Mouse (Mus musculus) gastrocnemius, adult 8-10 months (tissue): ENCODE data around the gene Oas1d. TPM values are rescaled to one million over a fixed set of nuclear protein-coding genes. Genes with fewer than 3 reads are reported as not detected.
"Not testable (repeated sequence)": the region's sequence is repeated elsewhere in the genome, so short reads cannot be mapped to it uniquely, and the experiment has no call there.

ENCODE experiments used
- DNase-seq, 2 experiments: peaks; one replicate each; pipeline ENCODE4 v3.0.0; 2022; ENCODE audit warnings: low spot score in 2 of 2
- total RNA-seq, 4 experiments: library from RNA; stranded (reverse); gene quantifications; 2 replicates each; pipeline ENCODE4 v1.2.4; 2022

The Oas1d gene
- total RNA-seq, 4 experiments from 2014 or later: not detected

DNA sequence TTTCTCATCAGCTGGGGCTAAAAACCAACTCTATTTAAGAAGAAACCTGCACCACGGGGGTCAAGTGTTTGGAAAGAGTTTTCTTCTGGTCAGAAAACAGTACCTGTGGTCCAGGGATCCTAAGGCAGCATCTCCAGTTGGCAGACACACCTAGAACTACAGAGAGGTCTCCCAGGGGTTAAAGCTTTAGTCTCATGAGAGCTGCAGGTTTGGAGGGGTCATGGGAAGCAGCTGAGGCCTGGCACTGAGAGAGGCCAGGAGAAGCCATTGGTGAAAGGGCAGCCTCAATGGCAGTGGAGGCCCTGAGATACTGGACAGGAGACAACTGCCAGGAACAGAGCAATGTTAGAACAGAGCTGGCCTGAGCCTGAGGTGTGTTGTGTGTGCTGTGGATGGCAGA, 13.7 kb upstream of the Oas1d start:
- no peak for DNase-seq

DNA sequence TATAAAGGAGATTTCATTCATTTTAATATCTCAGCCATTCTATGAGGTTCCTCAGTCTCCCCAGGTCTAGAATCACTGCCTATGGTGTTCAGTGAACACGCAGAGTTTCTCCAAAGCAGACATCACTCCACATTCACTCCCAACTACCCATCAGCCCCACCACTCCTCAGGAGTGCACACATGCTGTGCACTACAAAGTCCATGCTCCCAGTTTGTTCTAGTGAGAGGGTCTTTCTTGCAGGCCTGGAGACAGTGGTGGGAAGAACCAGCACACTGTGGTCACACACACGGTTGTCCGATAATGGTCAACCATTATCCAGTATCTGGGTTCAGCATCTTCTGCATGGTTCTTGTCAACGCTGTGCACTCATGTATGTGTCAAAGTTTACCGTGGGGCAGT, 12.3 kb upstream of the Oas1d start:
- no peak for DNase-seq

DNA sequence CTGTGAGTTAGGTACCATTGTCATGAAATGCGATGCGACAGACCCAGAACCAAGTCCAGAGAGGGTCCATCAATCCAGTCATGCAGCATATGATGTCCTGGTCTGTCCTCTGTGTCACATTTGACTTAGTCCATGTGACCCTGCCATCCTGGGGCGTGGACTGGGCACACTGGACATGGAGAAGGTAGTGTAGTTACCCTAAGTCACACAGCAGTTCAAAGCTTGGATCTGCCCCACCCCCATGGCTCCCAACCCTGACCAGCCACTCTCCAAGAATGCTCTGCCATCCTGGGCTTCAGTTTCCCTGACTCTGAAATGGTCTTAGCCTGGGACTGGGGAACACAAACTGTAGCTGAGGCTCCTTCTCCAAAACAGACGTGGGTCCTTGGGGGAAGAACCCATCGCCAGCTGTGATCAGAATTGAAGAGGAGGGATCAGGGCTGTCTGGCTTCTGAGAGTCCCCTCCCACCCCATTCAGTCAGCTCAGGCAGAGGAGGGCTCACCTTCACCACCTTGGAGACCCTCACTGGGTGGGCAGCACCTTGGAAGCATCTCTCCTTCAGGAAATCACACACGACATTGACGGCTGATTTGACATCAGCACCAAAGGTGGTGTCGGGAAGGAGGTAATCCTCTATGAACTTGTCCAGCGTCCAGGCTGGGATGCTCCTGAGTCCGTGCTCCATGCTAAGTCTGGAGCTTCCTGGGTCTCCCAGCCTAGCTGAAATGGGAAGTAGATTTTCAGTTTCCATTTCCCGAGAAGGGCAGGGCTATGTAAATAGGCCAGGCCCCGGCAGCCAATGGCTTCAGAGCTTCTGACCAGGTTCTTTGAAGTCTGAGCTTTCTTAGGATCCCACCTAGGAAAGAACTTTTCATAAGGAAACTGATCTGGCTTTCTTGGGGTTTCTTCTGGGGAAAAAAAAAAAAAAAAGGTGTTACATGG, 7.3 kb upstream of the Oas1d start, which contains the start of gene Oas1a:
Gene Oas1a, minus strand, starts transcription at position 731 of the 943 bp plus-strand sequence.
- DNase-seq: not testable (repeated sequence)

DNA sequence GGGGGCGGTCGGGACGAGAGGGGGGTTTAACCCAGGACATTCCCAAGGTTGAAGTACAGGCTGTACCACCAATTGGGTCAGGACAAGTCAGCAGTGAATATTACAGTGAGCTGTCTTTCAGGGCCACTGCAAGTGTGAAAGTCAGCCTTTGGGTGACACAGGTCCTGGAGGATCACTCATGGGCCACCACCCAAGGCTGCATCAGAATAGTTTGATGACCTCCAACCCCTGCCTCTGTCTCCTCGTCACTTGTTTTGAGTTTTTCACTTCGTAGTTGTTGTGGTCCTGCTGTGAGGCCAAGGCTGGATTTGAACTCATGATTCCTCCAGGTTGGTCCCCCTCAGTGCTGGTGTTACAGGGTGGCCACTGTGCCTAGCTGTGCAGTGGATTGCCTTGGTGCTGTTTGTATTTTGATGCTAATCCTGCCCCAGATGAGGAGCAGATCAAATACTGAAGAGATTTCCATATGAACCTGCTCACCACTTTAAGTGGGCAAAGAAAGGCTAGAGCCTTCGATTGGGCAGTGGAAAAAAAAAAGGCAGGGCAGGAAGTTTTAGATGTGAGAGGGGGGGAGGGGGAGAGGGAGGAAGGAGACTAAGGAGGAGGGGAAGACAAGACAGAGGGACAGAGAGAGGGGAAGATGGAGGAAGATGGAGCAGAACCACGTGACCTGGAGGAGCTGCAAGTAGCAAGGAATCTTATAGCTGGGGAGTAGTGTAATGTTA, 6.0 kb upstream of the Oas1d start:
- DNase-seq: no peak

DNA sequence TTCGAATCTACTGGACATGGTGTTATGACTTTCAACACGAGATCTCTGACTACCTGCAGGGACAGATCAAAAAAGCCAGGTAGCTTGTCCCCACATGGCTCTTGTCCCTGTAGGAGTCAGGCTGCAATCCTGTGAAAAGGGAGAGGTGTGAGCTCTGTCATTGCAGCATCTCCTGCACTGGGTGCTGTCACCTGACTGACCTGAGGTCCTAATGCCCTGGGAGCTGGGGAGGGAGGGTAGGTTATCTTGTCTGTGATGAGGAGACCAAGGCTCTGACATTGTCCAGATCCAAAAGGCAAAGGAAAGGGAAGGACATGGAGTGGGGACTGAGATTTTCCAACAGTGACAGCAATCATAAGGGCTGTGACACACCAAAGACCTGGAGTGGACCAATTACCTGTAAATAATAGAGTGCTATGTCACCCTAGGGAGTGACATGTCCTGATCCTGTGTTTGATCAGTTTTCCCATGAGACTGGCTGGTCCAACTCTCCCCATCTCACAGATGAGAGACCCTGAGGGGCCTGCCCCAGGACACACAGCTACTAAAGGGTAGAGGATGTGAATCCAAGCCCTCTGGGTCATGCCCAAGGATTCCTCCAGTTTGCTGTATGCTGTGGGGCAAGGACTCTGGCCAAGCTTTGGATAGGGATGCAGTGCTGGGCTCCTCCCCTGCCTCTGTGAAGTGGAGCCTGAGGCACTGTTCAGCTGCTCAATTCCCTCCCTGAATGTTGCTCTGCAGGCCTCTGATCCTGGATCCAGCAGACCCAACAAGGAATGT, 5.0 kb downstream of the Oas1d start:
- not testable (repeated sequence) for DNase-seq

DNA sequence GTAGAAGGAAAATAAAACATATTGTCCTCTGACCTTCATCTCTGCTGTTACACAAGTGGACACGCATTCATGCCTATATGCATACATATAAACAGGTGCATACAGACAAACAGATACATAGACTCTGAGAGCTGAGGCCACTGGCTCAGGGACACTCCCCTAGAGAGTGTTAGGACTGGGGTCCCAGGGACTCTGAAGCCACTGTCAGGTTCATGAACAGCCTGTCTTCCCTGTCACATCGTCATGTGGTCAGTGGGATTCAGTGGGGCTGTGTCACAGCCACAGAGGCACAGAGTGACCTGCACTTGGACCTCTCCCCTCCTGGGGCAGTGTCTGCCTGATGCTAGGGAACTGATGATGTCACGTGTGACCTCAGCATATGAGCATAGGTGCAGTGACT, 6.0 kb downstream of the Oas1d start:
- no peak for DNase-seq

DNA sequence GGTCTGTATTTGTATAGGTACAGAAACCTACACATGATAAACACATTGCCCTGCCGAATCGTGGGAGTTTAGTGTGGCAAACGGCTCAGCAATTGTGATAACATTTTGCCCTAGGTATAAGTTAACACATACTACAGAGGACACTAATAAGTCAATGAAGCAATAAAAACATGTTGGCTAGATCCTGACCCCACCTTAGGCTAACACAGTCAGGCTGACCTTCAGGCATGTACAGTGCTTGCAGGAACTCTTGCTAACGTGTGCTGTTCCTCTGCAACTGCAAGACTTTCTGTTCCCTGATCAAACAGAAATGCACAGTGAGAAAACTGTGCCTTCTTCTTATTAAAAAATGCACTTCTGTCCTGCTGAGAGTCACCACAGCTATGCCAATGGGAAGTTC, 9.6 kb downstream of the Oas1d start:
- DNase-seq: no peak

DNA sequence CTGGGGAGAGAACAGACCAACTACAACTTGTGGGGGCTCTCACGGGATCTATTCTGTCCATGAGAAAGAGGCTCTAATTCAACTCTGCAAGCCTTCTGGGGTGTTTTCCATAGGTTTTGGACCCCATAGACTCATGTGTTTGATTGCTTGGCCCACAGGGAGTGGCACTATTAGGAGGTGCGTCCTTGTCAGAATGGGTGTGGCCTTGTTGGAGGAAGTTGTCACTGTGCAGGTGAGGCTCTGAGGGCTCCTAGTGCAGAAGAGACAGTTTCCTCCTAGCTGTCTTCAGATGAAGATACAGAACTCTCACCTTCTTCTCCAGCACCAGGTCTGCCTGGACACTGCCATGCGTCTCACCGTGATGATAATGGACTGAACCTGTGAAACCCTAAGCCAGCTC, 10.2 kb downstream of the Oas1d start:
- DNase-seq: not testable (repeated sequence)

DNA sequence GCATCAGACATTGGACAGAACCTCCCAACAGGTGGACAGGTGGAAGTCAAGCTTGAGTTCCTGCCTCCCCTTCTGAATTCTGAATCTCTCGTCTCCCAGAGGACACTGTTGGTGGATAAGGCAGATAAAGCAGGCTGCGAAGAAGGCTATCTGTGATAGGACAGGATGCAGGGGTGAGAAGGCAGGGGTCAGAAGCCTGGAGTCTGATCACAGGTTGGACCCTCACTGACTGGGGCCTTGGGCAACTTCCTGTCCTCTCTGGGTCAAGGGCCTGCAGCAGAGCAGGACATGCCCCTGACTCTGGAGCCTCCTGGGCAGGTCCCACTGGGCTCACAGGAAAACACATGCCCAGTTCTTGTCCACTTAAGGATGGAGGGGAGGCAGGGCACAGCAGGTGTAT, 12.0 kb downstream of the Oas1d start:
- DNase-seq: not testable (repeated sequence)

DNA sequence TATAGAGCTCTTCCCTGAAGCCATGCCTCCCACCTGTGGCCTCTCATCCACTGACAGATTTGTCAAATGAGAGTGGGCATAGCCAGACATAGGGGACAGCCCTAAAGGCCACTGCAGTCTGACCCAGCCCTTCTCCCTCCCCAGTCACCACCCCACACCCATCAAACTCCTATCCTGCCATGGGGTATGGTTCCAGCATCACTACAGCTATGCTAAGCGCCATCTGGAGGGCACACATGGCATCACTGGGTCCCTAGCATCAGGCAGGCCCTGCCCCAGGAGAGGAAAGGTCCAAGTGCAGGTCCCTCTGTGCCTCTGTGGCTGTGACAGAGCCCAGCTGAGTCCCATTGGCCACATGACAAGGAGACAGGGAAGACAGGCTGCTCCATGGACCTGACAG, 12.7 kb downstream of the Oas1d start:
- DNase-seq: no peak

DNA sequence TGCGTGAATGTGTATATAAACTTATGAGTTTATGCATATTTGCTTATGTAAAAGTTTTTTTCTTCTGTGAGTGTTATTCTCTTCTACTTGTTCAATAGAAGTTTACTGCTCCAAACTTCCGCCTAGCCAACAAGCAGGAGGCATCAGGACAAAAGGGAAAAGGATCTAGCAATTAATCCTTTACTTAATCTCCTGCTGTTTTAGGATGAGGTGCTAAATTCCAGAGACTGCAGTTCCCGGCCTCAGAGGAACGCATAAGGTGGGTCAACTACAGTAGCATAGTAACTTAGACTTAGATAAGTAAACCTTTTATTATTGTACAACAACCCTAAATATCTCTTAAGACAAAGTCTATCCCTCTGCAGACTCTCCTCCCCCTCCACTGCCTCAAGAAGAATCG, 19.6 kb downstream of the Oas1d start:
- DNase-seq: no peak

DNA sequence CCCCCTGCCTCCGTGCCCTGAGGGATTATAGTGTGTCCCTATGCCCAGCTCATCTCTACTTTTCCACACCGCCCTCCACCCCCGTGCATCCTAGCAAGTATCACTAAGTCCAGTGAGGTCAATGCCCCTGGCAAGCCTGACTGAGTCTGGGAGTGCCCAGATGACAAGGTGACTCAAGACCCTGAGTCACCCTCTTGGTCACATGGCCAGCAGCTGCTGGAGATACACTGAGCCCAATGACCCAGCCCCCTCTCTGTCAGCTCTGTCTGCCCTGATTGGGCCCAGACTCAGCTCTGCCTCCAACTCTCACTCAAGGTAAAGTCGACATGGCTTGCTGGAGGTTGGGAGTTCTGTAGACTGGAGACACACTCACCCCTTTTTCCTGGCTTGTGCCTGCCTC, 23.5 kb downstream of the Oas1d start:
- no peak for DNase-seq

DNA sequence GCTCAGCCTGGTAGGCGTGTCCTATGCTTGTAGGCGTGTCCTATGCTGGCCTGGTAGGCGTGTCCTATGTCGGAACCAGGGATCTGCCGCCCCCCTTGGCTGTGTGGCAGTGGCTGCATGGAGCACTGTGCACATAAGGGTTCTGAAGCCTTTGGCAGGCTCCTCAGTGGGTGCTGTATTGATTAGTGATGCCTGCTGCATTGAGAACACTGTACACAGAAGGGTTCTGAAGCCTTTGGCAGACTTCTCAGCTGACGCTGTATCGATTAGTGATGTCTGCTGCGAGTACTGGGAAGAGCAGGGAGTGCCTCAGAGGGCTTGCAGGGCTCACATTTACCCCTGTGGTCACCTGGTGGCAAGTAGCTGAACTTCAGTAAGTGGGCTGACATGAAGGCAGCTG, 24.2 kb downstream of the Oas1d start:
- no peak for DNase-seq

DNA sequence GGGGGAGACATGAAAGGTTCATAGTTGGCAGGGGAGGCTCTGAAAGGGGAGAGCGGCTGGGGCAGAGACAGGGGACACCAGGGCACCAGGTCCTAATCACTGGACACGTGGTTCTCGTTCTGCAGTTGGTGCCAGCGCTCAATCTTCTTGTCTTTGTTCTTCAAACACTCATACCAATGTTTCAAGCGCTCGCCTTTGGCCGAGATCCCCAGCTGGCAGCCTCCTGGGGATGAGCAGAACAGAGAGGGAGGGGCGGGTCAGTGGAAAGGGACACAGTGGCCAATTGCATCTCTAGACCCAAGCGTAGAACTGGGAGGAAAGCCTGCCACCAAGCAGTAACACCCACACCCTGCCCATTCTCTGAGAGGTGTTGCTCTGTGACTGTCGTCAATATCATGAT, 27.7 kb downstream of the Oas1d start:
- no peak for DNase-seq

DNA sequence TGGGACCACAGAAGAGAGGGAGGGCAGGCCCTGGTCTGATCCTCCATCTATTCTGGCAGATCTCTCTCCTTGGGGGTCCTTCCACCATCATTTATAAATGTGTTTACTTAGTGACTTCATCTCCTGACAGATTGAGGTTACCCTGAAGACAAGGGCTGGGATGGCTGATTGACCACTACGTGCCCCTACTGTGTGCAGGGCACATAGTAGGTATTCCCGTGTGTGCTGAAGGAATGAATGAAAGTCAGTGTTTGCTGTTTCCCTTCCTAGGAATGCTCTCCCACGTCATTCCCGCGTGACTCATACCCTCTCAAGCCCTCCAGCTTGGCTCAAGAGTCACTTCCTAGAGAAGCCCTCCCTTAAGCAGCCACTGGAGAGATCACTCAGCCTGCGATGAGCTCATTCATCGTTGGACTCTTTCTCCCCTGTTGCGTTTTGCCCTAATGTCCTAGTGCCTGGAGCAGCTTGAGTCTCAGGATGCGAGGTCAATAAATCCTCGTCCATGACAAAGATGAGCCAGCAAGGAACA, 38.0 kb downstream of the Oas1d start:
- no peak for DNase-seq

DNA sequence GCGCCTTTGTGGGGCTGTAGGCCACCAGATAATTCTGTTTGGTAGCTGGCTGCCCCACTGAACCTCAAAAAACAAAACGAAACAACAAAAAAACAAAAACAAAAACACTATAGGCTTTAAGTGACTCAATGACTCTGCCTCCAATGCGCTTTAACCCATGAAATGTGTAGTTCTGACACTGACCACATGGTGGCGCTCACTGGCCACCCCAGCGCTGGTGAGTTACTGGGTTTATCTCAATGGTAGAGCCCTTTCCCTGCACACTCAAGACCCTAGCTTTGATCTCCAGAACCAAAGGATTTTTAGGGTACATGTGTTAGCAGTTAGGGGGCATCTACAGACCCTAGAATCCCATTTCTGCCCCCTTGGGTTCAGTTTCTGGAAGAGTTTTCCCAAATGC, 39.6 kb downstream of the Oas1d start:
- DNase-seq: no peak

DNA sequence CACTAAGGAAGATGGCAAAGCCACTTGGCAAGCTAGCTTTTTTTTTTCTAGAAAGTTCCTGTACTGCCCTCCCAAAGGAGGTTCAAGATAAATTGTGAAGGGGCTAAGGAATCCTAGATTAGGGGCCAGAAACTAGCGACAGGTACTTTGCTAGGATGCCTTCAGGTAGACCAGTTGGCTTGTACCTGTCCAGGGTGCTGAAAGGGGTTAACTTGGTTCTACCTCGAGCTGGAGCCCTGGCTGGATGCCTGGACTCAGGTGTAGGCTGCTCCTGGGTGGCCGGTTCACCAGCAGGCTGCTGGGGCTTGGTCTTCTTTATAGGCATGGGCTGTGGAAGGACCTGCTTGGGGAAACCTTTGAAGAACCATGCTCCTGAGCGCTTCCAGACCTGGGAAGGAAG, 46.7 kb downstream of the Oas1d start:
- DNase-seq: no peak

DNA sequence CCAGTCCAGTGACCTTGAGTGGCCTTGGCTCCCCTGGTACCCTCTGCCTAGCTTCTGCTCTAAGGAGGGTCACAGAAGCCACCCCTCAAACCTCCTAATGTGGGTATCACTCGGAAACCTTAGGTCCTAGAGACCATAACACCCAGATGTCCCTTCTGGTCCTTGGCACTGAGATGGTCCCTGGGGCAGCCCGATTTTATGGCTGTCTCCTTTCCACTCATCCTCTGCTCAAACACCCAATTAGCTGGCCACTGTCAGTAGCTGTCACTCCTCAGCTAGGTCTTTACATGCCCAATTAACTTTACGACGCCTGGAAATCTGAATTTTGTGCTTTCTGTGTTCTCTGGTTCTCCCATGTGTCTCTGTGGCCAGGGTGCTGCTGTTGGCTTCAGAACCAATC, 51.8 kb downstream of the Oas1d start:
- DNase-seq: no peak

DNA sequence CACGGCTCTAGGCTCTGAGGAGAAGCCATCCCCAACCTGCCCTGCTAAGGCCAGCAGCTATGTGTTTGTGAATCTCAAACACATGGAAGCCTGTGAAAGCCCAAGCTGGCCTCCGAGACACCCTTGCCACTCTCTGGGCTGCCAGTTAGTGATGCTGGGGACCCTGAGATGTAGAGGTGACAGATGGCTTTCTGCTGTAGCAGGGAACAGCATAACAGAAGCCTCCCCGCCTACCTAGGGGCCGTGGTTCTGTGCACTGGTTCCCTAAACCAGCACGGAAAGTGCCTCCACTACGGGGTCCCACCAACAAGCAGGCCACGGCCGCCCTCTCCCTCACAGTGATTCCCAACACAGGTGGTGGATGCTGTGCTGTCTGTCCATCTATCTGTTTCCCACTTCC, 52.6 kb downstream of the Oas1d start:
- DNase-seq: no peak

DNA sequence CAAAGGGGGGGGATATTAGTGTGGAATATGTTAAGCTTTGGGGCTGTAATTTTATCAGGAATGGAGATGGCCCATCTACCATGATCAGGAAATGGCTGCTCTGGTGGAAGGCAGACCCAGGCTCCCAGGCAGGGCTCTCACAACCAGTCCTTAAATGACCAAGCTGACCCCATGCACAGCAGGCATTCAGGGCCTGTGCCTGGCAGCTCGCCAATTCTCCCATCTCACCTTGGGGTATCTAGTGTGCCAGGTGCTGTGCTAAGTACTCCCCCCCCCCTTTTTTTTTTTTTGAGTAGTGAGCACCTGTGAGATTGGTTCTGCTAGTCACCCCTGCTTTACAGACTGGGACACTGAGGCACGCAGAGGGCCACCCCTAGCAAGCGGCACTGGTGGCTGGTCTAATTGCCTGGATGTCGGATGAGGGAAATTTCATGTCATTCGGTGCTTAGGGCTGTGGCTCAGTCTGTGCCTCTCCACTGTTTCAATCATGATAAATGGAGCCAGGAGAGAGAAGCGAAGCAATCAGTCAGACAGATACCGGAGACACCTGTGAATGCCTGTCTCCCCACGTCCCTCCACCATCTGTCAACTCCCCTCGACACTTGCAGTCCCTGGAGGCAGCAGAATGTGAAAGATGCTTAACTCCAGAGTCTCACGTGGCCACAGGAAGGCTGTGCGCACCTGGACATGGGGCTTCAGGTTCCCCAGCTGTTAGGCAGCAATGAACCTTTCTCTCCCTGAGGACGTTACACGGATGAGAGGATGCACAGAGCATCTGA, 53.2 kb downstream of the Oas1d start:
- no peak for DNase-seq

DNA sequence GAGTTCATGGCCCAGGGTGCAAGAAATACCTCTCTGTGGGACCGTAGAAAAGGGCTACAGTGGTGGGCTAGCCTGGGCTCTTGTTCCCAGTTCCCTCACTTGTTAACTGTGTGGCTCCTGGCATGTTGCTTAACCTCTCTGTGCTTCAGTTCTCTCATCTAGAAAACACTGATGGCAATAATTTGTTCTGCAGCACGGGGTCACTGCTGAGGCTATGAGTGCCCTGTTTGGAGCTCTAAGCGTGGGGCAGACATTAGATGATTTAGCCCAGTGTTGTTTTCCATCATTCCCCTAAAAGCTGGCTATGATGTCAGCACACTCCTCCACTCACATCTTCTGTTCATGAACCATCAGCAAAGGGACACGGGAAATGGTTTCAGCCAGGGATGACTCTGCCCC, 53.8 kb downstream of the Oas1d start:
- DNase-seq: no peak
